Mouse (Mus musculus) megakaryocyte, embryonic 14.5 days (primary cell): ENCODE measurements at regions not wholly inside any gene's neighbourhood (a gene's known extent, or its start where the extent isn't known, plus 50 kb on each side); places are given as distances from the start of the nearest gene placed in this dataset.

Experiments used
- FLI1 ChIP-seq: IDR thresholded peaks from 2 replicates; pipeline ENCODE4 v1.6.1; 2012; ENCODE audit warnings: low read length, inconsistent platforms, mixed read lengths
- GATA1 ChIP-seq: IDR thresholded peaks from 3 replicates; pipeline ENCODE4 v1.6.1; 2012; ENCODE audit warnings: mixed read lengths, low read length, inconsistent platforms, borderline replicate concordance

DNA sequence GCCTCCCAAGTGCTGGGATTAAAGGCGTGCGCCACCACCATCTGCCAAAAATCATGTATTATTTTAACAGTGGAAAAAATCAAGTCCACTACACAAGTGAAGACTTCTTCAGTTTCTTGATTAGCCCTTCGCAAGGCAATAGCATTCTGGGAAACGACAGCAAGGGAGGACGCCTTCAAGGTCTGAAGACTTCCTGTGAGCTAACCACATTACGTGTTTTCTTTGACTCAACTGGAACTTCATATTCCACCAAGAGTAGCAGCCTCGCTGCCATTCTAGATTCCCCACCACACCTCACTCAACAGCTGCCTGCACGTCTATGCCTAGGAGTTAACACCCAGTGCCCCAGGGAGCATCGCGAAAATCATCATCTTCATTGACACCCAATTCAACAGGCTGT lies 126.2 kb upstream of the Smim15 start:
- no peak for TF ChIP-seq GATA1
- TF ChIP-seq FLI1: 0 out of 2 replicates have a peak, but pooled peaks have one; percentile 11
